Mouse (Mus musculus) erythroblast, embryonic 14.5 days (primary cell): ENCODE results near the gene Pcp2.

Experiments used
- GATA1 ChIP-seq: IDR thresholded peaks from 2 replicates; pipeline ENCODE4 v1.6.1; 2012; ENCODE audit warnings: low read length, inconsistent platforms, mixed read lengths
- TAL1 ChIP-seq: IDR thresholded peaks from 3 replicates; pipeline ENCODE4 v1.6.1; 2012; ENCODE audit warnings: low read length, inconsistent platforms, mixed read lengths

DNA sequence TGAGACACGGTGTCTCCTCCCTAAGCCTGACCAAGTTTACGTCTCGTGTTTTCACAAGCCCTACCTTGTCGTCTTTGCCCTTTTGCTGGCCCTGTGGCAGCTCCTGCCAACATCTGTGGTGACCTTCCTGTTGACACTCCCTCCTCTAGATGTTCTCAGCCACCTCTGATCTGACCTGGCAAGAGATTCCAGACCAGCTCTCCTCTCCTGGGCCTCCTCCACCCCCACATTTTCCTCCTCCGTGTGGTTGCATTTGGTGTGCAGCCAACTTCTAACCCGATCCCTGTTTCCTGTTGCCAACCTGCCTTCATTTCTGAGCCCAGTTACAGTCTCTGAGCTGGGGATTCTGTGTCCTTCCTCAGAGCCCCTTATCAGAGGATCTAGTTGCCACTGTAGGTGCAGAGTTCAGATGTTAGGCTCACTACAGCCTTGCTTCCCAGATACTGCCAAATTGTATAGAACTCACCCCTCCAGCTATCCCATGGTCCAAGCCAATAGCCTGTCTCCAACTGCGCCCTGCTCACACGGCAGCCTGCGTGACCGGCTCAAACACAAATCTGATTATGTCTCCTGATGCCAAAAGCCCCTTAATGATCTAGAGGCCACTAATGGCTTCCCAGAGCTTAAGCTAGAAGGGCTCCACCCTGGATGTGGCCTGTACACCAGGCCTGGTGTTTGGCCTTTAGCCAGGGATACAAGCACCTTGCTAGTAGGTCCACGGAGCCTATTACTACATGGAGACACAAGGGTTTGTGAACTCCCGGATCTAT, 16.1 kb downstream of the Pcp2 start:
- TF ChIP-seq GATA1 (no peak), TAL1 (no peak)
